Mouse (Mus musculus): ENCODE data around the gene Fam167b. TPM values are rescaled to one million over a fixed set of nuclear protein-coding genes. Genes with fewer than 3 reads are reported as not detected.

The Fam167b gene
- polyA plus RNA-seq (2015; fragmentation: Nextera tagmentation; extraction: Ambion mirVana), result 6.6 and 6.9 TPM in 2 replicates

DNA sequence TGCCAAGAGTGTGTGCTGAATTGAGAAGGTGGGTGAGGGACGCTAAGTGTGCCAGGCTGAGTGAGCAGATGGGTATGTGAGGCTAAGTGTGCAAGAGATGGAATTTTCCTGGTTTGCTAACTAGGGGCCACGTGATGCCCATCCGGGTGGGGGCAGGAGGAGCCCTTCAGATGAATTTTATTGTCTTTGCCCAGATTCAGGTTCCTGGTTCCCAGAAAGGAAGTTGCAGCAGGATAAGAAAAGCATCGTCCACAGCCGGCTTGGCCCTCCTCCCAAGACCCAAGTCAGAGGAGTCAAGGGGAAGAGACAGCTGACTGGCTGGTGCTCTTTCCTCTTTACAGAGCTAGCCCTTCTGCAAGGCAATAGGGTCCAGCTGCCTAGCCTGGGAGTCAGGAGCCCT is at the start of gene Fam167b:
TSS of gene Fam167b (minus strand) at position 84 of the 400 bp plus-strand sequence.
- Histone ChIP-seq H3K27me3 (peaks cover 23% of the 10 kb centered on the region; the same call in 1 of the 2 replicates), H3K4me3 (replicated peaks) (peak within 1 kb of the TSS; percentile 16), H3K4me1 (replicated peaks) (peaks cover 9% of the 10 kb centered on the region), H3K27ac (no peak within 1 kb of the TSS), H3K4me2 (peak within 1 kb of the TSS; percentile 26; the same call in 1 of the 2 replicates), H3K9ac (no peak within 1 kb of the TSS), H3K36me3 (no peaks in the 10 kb centered on the region), H3K9me3 (replicated peaks) (no peaks in the 10 kb centered on the region)
- DNase-seq (no peak), ATAC-seq (ENCODE audit: low read depth) (no peak)
- WGBS (ENCODE audit: insufficient replicate concordance), result 62% methylated on average over 5 of the region's 5 CpGs

GRCm38 (mm10) chr4:129626035-129626434 is 47.7 kb upstream of the Fam167b start:
- peaks cover 51% of the 10 kb centered on the region for H3K36me3 ChIP-seq

DNA sequence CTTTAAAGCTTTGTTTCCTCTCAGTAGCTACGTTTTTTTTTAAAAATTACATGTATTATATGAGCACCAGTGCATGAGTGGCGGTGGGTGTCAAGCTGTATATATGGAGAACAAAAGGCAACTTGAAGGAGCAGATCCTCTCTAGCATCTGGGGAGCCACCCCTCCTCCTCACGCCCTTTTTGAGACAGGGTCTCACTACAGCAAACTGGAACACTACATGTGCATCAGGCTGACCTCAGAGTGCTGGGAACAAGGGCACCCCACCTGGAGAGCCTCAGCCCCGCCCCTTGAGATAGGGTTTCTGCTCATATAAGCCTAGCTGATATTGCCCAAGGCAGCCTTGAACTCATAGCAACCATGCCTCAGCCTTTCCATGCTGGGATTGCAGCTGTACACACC is 47.1 kb upstream of the Fam167b start:
- Histone ChIP-seq H3K27me3 (no peaks in the 10 kb centered on the region), H3K9me3 (replicated peaks) (no peaks in the 10 kb centered on the region), H3K36me3 (peaks cover 46% of the 10 kb centered on the region), H3K9ac (peak overlapping the region; percentile 64; the same call in 1 of the 2 replicates), H3K27ac (peak overlapping the region; percentile 88), H3K4me1 (replicated peaks) (peaks cover 55% of the 10 kb centered on the region), H3K4me3 (replicated peaks) (no peak overlapping the region), H3K4me2 (peak overlapping the region; percentile 75)
- ATAC-seq (ENCODE audit: low read depth), result no peak
- 41% methylated on average over 4 of the region's 4 CpGs for WGBS (ENCODE audit: insufficient replicate concordance)
- DNase-seq, result no peak

More at GRCm38 (mm10) chr4:129626035-129626434, 47.7 kb upstream of the Fam167b start:
- DNase-seq (no peak), ATAC-seq (ENCODE audit: low read depth) (no peak)
- H3K9me3 ChIP-seq (replicated peaks), result no peaks in the 10 kb centered on the region
- H3K27me3 ChIP-seq, result no peaks in the 10 kb centered on the region
- H3K4me3 ChIP-seq (replicated peaks), result no peak overlapping the region
- no peak overlapping the region for H3K9ac ChIP-seq
- H3K4me1 ChIP-seq (replicated peaks), result peaks cover 51% of the 10 kb centered on the region
- WGBS (ENCODE audit: insufficient replicate concordance), result 72% methylated on average over 6 of the region's 6 CpGs
- no peak overlapping the region for H3K27ac ChIP-seq
- H3K4me2 ChIP-seq, result no peak overlapping the region

GRCm38 (mm10) chr4:129625029-129625370 is 46.7 kb upstream of the Fam167b start:
- DNase-seq, result no peak
- WGBS (ENCODE audit: insufficient replicate concordance), result under 1% methylated on average over 6 of the region's 6 CpGs
- H3K4me1 ChIP-seq (replicated peaks), result peaks cover 55% of the 10 kb centered on the region

GRCm38 (mm10) chr4:129624281-129625028 is 46.1 kb upstream of the Fam167b start:
- Histone ChIP-seq H3K4me3 (replicated peaks) (peak overlapping the region; percentile 62), H3K9ac (peak overlapping the region; percentile 71), H3K36me3 (peaks cover 36% of the 10 kb centered on the region), H3K27me3 (no peaks in the 10 kb centered on the region), H3K9me3 (replicated peaks) (no peaks in the 10 kb centered on the region), H3K27ac (peak overlapping the region; percentile 88), H3K4me1 (replicated peaks) (peaks cover 55% of the 10 kb centered on the region), H3K4me2 (peak overlapping the region; percentile 75)
- peak; percentile 97 for ATAC-seq (ENCODE audit: low read depth)
- 1% methylated on average over 18 of the region's 18 CpGs for WGBS (ENCODE audit: insufficient replicate concordance)
- DNase-seq, result peak; percentile 87

More at GRCm38 (mm10) chr4:129625029-129625370, 46.7 kb upstream of the Fam167b start:
- H3K4me3 ChIP-seq (replicated peaks), result peak overlapping the region; percentile 62
- peak overlapping the region; percentile 75 for H3K4me2 ChIP-seq
- H3K9me3 ChIP-seq (replicated peaks), result no peaks in the 10 kb centered on the region
- peak overlapping the region; percentile 88 for H3K27ac ChIP-seq
- ATAC-seq (ENCODE audit: low read depth), result peak; percentile 7; the same call in 1 of the 2 replicates
- peaks cover 41% of the 10 kb centered on the region for H3K36me3 ChIP-seq
- no peaks in the 10 kb centered on the region for H3K27me3 ChIP-seq
- peak overlapping the region; percentile 64 for H3K9ac ChIP-seq

GRCm38 (mm10) chr4:129623681-129624091 is 45.3 kb upstream of the Fam167b start, which contains the start of gene Ccdc28b:
Ccdc28b (minus strand) TSS chr4:129623947.
- H3K27ac ChIP-seq, result peak within 1 kb of the TSS; percentile 88
- under 1% methylated on average over 10 of the region's 10 CpGs for WGBS (ENCODE audit: insufficient replicate concordance)
- H3K27me3 ChIP-seq, result no peaks in the 10 kb centered on the region
- no peak for ATAC-seq (ENCODE audit: low read depth)
- H3K36me3 ChIP-seq, result peaks cover 28% of the 10 kb centered on the region
- H3K9ac ChIP-seq, result peak within 1 kb of the TSS; percentile 71
- no peaks in the 10 kb centered on the region for H3K9me3 ChIP-seq (replicated peaks)
- peaks cover 59% of the 10 kb centered on the region for H3K4me1 ChIP-seq (replicated peaks)
- no peak for DNase-seq
- H3K4me3 ChIP-seq (replicated peaks), result peak within 1 kb of the TSS; percentile 62
- H3K4me2 ChIP-seq, result peak within 1 kb of the TSS; percentile 75

DNA sequence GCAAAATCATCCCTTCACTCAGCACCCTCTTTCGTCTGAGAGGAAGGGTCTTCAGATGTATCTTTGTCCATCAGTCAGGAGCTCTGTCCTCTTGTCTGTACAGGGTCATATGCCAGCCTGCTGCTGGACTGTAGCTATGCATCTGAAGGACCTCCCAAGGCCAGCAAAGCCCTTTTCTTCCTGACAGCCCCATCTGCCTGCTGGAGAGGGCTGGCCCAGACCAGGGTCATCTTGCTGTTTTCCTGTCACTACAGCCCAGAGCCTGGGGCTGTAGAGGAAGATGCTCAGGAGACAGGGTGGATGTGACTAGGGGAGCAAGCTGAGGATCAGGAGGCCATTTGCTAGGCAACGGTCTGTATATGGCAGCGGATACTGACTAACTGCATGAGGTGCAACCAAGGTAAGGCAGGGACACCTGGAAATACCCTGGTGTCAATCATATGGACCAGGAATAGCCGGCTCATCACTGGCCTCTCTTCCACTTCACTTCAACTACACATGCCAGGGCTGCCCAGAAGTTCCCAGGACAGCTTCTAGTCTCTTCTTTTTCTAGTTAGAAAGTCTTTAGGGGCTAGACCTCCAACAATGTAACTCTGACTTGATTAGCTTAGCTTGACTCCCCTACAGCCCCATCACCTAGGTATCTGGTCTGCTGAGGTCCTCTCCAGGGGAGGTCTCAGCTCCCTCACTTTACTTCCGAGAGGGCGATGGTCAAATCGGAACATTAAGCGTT is 44.6 kb upstream of the Fam167b start:
- Histone ChIP-seq H3K4me1 (replicated peaks) (peaks cover 66% of the 10 kb centered on the region), H3K4me3 (replicated peaks) (peak overlapping the region; percentile 62), H3K36me3 (peaks cover 21% of the 10 kb centered on the region), H3K27ac (peak overlapping the region; percentile 88), H3K9me3 (replicated peaks) (no peaks in the 10 kb centered on the region), H3K9ac (peak overlapping the region; percentile 71), H3K27me3 (no peaks in the 10 kb centered on the region), H3K4me2 (peak overlapping the region; percentile 75)
- no peak for DNase-seq
- no peak for ATAC-seq (ENCODE audit: low read depth)
- WGBS (ENCODE audit: insufficient replicate concordance), result 23% methylated on average over 8 of the region's 8 CpGs

GRCm38 (mm10) chr4:129622120-129622802 is 43.9 kb upstream of the Fam167b start:
- Histone ChIP-seq H3K27me3 (no peaks in the 10 kb centered on the region), H3K9ac (0 out of 2 replicates have a peak overlapping the region, but pooled peaks have one; percentile 71), H3K4me3 (replicated peaks) (0 out of 2 replicates have a peak overlapping the region, but pooled peaks have one; percentile 62), H3K36me3 (peaks cover 15% of the 10 kb centered on the region), H3K9me3 (replicated peaks) (no peaks in the 10 kb centered on the region), H3K4me1 (replicated peaks) (peaks cover 73% of the 10 kb centered on the region), H3K27ac (no peak overlapping the region), H3K4me2 (peak overlapping the region; percentile 75)
- ATAC-seq (ENCODE audit: low read depth) (no peak), DNase-seq (no peak)
- WGBS (ENCODE audit: insufficient replicate concordance), result 74% methylated on average over 11 of the region's 11 CpGs

- Histone ChIP-seq H3K4me3 (replicated peaks) (no peak overlapping the region), H3K4me1 (replicated peaks) (peaks cover 68% of the 10 kb centered on the region), H3K27me3 (no peaks in the 10 kb centered on the region), H3K36me3 (peaks cover 13% of the 10 kb centered on the region), H3K9ac (no peak overlapping the region), H3K9me3 (replicated peaks) (no peaks in the 10 kb centered on the region), H3K4me2 (no peak overlapping the region), H3K27ac (peak overlapping the region; percentile 32; the same call in 1 of the 2 replicates)
- 65% methylated on average over 8 of the region's 8 CpGs for WGBS (ENCODE audit: insufficient replicate concordance)
- no peak for ATAC-seq (ENCODE audit: low read depth)
- DNase-seq, result no peak
These were observed 43.0 kb upstream of the Fam167b start for GRCm38 (mm10) chr4:129621283-129621841.

GRCm38 (mm10) chr4:129620419-129621282 is 42.3 kb upstream of the Fam167b start:
- ATAC-seq (ENCODE audit: low read depth) (no peak), DNase-seq (no peak)
- H3K4me1 ChIP-seq (replicated peaks), result peaks cover 61% of the 10 kb centered on the region
- peak overlapping the region; percentile 32; the same call in 1 of the 2 replicates for H3K27ac ChIP-seq
- H3K9ac ChIP-seq, result no peak overlapping the region
- H3K36me3 ChIP-seq, result peaks cover 16% of the 10 kb centered on the region
- WGBS (ENCODE audit: insufficient replicate concordance), result 76% methylated on average over 11 of the region's 11 CpGs
- H3K4me3 ChIP-seq (replicated peaks), result no peak overlapping the region
- H3K9me3 ChIP-seq (replicated peaks), result no peaks in the 10 kb centered on the region
- H3K27me3 ChIP-seq, result no peaks in the 10 kb centered on the region
- no peak overlapping the region for H3K4me2 ChIP-seq
